Mouse (Mus musculus) heart, postnatal 10 days (tissue): ENCODE measurements around the gene St5. TPM values are rescaled to one million over a fixed set of nuclear protein-coding genes. Genes with fewer than 3 reads are reported as not detected.

ENCODE experiments used
- DNase-seq, 2 experiments: peaks; one replicate each; pipeline ENCODE4 v3.0.0; 2021
- intact Hi-C: fragments of 180-260 bp; cut with DNase I; formaldehyde crosslinking; loops from one replicate; pipeline ENCODE4 v1.15.1; 2025
- total RNA-seq, 2 experiments: library from RNA; stranded (reverse); gene quantifications; 2 replicates each; pipeline ENCODE4 v1.2.3; 2021

The St5 gene
- total RNA-seq, 2 experiments from 2014 or later, result 52.6 to 58.4 TPM

DNA sequence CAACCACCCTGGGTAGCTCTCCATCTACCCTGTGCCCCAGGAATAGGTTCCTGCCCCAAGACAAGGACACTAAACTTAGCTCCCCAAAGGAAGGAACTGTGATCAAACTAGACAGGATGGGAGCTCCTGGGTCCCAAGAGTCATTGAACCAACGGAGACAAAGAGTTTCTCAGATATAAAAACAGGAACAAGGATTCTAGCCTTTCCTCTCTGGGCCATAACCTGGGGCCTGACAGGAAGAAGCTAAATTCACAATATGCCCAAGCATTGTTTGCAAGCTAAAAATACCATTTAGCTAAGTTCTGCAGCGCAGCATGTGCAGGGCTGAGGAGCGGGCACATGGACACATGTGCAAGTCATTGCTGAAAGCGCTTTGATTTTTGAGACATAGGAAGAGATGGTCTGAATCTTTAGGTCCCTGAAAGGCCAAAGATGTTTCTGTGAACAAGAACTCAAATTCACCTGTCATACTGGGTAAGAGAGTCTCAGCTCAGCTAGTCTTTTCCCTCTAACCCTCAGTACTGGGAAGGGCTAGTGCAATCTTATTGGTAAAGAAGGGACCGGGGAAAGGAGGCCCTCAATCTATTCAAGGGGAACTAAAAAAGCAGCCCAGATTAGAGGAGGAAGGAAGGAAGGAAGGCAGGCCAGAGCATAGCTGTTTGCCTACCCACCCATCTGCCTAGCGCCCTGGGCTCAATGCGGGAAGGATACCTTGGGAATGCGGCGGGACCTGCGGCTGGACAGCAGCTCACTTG is 161.6 kb downstream of the St5 start:
- peak in 1 of 2 experiments; percentile 35 for DNase-seq
- intact Hi-C loops, result no loop called here

DNA sequence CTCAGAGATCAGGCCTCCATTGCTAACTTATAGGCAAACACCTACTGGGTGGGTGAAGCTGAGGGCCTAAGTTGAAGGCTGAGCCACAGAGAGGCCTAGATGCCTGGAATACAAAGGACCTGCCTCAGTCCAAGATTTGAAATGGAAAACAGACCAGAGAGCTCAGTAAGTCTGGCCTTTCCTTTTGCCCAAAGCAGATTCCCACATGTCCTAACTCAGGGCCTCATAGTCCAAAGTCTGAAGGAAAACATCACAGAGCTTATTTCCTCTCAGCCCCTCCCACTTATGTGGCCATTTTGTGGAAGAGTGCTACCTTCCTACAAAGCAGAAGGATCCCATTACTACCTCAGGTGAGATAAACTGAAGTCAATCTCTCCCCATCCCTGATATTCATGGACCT is 162.5 kb downstream of the St5 start:
- no peak for DNase-seq
- intact Hi-C loops, result no loop called here

GRCm38 (mm10) chr7:109536451-109536946 is 166.9 kb downstream of the St5 start:
- DNase-seq, result peak; percentile 77 to 79
- intact Hi-C loops, result loop anchor here (10.0 kb wide), 1 partner anchor 348 kb away; no protein-coding TSS in a partner anchor

DNA sequence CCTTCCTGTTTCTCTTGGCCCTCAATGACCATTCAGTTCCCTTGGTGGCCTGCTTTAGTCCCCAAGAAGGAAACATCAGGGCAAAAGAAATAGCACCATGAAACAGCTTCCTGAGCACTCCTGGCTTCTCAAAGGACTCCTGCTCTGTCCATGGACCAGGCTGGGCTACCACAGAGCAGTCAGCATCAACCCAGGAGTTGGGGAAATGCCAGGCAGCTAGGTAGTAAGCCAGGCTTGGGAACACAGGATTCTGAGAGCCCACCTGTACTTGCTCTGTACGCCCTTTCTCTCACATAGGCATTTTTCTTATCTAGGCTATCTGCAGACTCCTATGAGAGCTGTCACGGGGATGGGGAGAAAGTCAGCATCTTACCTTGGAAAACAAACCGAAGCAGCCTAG is 168.5 kb downstream of the St5 start:
- DNase-seq, result no peak
- intact Hi-C loops, result loop anchor here (10.0 kb wide), 1 partner anchor 350 kb away; no protein-coding TSS in a partner anchor

DNA sequence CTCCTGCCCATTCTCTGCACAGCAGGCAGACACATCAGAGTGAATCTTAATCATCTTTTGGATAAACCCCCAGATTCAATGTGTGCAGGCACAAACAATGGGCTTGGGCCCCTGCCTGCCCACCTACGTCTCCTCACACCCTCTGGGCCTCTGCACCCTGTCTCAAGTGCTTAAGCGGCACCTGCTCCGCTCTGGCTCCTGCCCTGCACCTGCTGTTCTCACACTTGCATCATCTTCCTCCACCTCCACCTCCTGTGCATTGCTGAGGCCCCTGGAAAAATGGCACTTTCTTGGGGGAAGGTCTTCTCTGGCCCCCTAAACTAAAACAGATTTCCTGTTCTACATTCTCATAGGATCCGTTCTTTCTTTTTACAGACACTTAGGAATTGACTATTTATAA is 169.5 kb downstream of the St5 start:
- intact Hi-C loops, result loop anchor here (10.0 kb wide), 1 partner anchor 351 kb away; no protein-coding TSS in a partner anchor
- no peak for DNase-seq

GRCm38 (mm10) chr7:109533129-109533528 is 170.3 kb downstream of the St5 start:
- no peak for DNase-seq
- intact Hi-C loops, result loop anchor here (10.0 kb wide), 1 partner anchor 352 kb away; no protein-coding TSS in a partner anchor

GRCm38 (mm10) chr7:109532691-109533090 is 170.7 kb downstream of the St5 start:
- DNase-seq, result no peak
- intact Hi-C loops, result loop anchor here (10.0 kb wide), 1 partner anchor 352 kb away; no protein-coding TSS in a partner anchor

- DNase-seq, result no peak
- intact Hi-C loops, result loop anchor here (10.0 kb wide), 1 partner anchor 353 kb away; no protein-coding TSS in a partner anchor
Observed at GRCm38 (mm10) chr7:109531501-109531900, 171.9 kb downstream of the St5 start.

GRCm38 (mm10) chr7:109529741-109530140 is 173.7 kb downstream of the St5 start:
- no peak for DNase-seq
- intact Hi-C loops, result loop anchor here (2.0 to 10.0 kb wide), 3 partner anchors 173 to 355 kb away; partner anchors contain the start of genes Akip1 and St5

GRCm38 (mm10) chr7:109528356-109528755 is 175.0 kb downstream of the St5 start:
- intact Hi-C loops, result loop anchor here (1.0 to 5.0 kb wide), 3 partner anchors 90 to 190 kb away; partner anchors contain the start of genes Akip1 and St5
- DNase-seq, result peak; percentile 80 to 85

DNA sequence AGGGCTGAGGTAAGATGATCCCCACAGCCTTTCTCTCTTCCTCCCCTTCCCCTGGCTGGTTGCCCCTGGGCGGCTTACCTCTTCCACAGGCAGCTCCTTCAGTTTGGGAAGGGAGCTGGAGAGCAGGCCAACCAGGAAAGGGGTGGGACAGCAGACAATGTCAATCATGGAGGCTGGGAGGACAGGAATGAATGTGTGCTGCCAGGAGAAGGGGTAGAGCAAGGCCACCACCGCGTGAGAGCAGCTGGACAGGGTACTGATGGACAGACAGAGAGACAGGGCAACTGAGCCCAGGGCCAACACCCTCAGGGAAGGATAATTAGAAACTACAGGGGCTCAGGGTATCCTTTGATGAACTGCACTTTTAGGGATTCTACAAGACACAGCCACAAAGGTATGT is 175.9 kb downstream of the St5 start:
- intact Hi-C loops, result loop anchor here (5.0 kb wide), 1 partner anchor 175 kb away; the partner anchor contains the start of genes Akip1 and St5
- no peak for DNase-seq

GRCm38 (mm10) chr7:109525740-109526663 is 177.4 kb downstream of the St5 start:
- DNase-seq, result no peak

GRCm38 (mm10) chr7:109524763-109525162 is 178.6 kb downstream of the St5 start:
- DNase-seq, result no peak
- intact Hi-C loops, result loop anchor here (5.0 kb wide), 1 partner anchor 178 kb away; the partner anchor contains the start of genes Akip1 and St5

More at GRCm38 (mm10) chr7:109525740-109526663, 177.4 kb downstream of the St5 start:
- intact Hi-C loops, result loop anchor here (5.0 kb wide), 1 partner anchor 176 kb away; the partner anchor contains the start of genes Akip1 and St5

DNA sequence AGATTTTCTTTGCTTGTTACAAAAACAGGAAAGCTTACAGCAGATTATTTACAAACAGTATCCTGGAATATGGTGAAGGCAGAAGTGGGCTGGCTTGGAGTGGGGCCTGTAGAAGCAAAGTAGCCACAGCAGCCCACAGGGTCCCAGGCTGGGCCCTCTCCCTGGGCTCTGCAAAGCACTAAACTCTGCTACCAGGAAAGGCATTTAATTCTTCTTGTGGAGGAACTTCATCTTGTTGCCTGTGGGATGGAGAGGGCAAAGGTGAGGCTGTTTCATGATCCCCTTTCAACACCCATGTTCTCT is 179.0 kb downstream of the St5 start:
- no peak for DNase-seq
- intact Hi-C loops, result no loop called here

GRCm38 (mm10) chr7:109523741-109524441 is 179.5 kb downstream of the St5 start:
- intact Hi-C loops, result no loop called here
- no peak for DNase-seq

GRCm38 (mm10) chr7:109523304-109523703 is 180.1 kb downstream of the St5 start:
- DNase-seq, result no peak
- intact Hi-C loops, result no loop called here

- DNase-seq, result no peak
- intact Hi-C loops, result no loop called here
Observed at GRCm38 (mm10) chr7:109522084-109522483, 181.3 kb downstream of the St5 start.

- DNase-seq, result no peak
- intact Hi-C loops, result no loop called here
Observed at GRCm38 (mm10) chr7:109519936-109520335, 183.5 kb downstream of the St5 start.

DNA sequence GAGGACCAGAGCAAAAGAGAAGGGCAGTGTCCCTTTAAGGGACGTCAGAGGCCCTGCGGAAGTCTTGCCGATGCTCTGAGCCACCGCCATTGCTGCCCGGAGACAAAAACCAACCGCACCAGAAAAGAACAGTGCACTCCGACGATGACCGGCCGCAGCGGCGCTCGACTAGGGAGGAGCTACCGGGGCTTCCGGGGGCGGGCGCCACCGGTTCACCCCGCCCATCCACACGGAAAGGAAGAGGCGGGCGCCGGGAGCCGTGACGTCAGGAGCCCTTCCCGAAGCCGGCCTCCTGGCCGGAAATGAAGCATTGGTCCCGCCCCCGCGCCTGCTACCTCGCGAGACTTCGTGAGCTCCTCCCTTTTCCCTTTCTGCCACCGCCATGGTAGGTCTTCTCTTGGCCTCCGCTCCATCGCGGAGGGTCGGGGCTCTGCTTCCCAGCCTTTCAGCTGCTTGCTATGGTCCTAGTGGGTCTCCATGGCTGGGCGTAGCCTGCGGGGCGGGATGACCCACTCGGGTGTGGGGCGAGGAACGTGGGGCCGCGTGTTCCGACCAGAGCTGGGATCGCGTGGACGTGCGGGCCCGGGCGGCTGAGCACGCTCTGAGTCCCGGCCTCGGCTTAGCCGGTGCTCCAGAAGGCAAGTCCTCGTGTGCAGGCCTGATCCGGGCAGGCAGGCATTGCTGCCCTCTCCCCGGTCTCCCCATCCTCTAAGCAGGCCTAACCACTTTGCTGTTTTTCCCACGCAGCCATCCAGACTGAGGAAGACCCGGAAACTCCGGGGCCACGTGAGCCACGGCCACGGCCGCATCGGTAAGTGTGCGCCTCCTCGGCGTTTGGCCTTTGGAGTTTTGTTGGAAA is 184.3 kb downstream of the St5 start, which contains the start of gene Rpl27a:
TSS of gene Rpl27a (plus strand) at position 310 of the 859 bp plus-strand sequence.
- DNase-seq, result peak; percentile 99
- intact Hi-C loops, result no loop called here
